Mouse (Mus musculus): Measurements from ENCODE around the gene Eaf2.

Gene Eaf2

GRCm38 (mm10) chr16:36770191-36770771 is 104.5 kb downstream of the Eaf2 start:
- no peak for DNase-seq (ENCODE audit: low read depth, low spot score)

- DNase-seq (ENCODE audit: low read depth, low spot score), result no peak
Measured at GRCm38 (mm10) chr16:36751979-36752378, 122.8 kb downstream of the Eaf2 start.

GRCm38 (mm10) chr16:36747767-36748166 is 127.0 kb downstream of the Eaf2 start:
- no peak for DNase-seq (ENCODE audit: low read depth, low spot score)

GRCm38 (mm10) chr16:36747068-36747467 is 127.7 kb downstream of the Eaf2 start:
- no peak for DNase-seq (ENCODE audit: low read depth, low spot score)

- DNase-seq (ENCODE audit: low read depth, low spot score), result no peak
Measured at GRCm38 (mm10) chr16:36743580-36743979, 131.2 kb downstream of the Eaf2 start.

Measured in WW6 (cell line).